Mouse (Mus musculus) midbrain, embryonic 16.5 days (tissue): Measurements from ENCODE around the gene Armc5. TPM values are rescaled to one million over a fixed set of nuclear protein-coding genes. Genes with fewer than 3 reads are reported as not detected.

Experiments
- ATAC-seq: fragments of 200-750 bp; cut with Nextera tagmentation; 2 replicates; pipeline ENCODE4 v1.8.0; 2017; ENCODE audit warnings: moderate TSS enrichment
- H3K27ac ChIP-seq: fragments of 300-500 bp; sonication (generic); 2 replicates; pipeline ENCODE4 v1.5.1; 2014; ENCODE audit warnings: mild to moderate bottlenecking, low read length, mixed read lengths
- H3K27me3 ChIP-seq: fragments of 300-500 bp; sonication (generic); 2 replicates; pipeline ENCODE4 v1.6.1; 2014; ENCODE audit warnings: low read depth, low read length, mixed read lengths; ENCODE audit not compliant: control insufficient read depth, insufficient read depth
- H3K36me3 ChIP-seq: fragments of 300-500 bp; sonication (generic); 2 replicates; pipeline ENCODE4 v1.6.1; 2014; ENCODE audit warnings: mild to moderate bottlenecking, low read length, moderate library complexity, mixed read lengths; ENCODE audit not compliant: control insufficient read depth, insufficient read depth
- H3K4me1 ChIP-seq: fragments of 300-500 bp; sonication (generic); 2 replicates; pipeline ENCODE4 v1.6.1; 2014; ENCODE audit warnings: mild to moderate bottlenecking, low read length, mixed read lengths; ENCODE audit not compliant: control insufficient read depth, insufficient read depth
- H3K4me2 ChIP-seq: fragments of 300-500 bp; sonication (generic); 2 replicates; pipeline ENCODE4 v1.6.1; 2014; ENCODE audit warnings: mild to moderate bottlenecking, low read length, mixed read lengths
- H3K4me3 ChIP-seq: fragments of 300-500 bp; sonication (generic); 2 replicates; pipeline ENCODE4 v1.5.1; 2014; ENCODE audit warnings: low read depth, mild to moderate bottlenecking, low read length, moderate library complexity, mixed read lengths
- H3K9ac ChIP-seq: fragments of 300-500 bp; sonication (generic); 2 replicates; pipeline ENCODE4 v1.6.1; 2014; ENCODE audit warnings: low read depth, low read length, mixed read lengths
- H3K9me3 ChIP-seq: fragments of 300-500 bp; sonication (generic); replicated peaks from 2 replicates; pipeline ENCODE4 v1.6.1; 2014; ENCODE audit warnings: mild to moderate bottlenecking, low read length, mixed read lengths; ENCODE audit not compliant: control insufficient read depth, poor library complexity, severe bottlenecking
- whole genome bisulfite sequencing: fragments of 180-500 bp; shearing (Covaris S2); extraction: QIAGEN DNeasy Blood & Tissue Kit; methylation state at CpG from one replicate; pipeline ENCODE4 v1.1.7; 2014; 5-methylcytosine and 5-hydroxymethylcytosine counted together
- polyA plus RNA-seq: library from polyadenylated mRNA; unstranded; fragments of >200 nt; fragmentation: Nextera tagmentation; extraction: Ambion mirVana; gene quantifications from 2 replicates; pipeline ENCODE4 v1.2.1, GENCODE M21; 2015

The Armc5 gene
- polyA plus RNA-seq, 1 experiment from 2014 or later = 12.4 TPM

GRCm38 (mm10) chr7:128242331-128242730, 5.2 kb downstream of the Armc5 start:
- no peaks in the 10 kb centered on the region for H3K9me3 ChIP-seq
- H3K4me1 ChIP-seq = peaks cover 22% of the 10 kb centered on the region
- H3K36me3 ChIP-seq = peaks cover 20% of the 10 kb centered on the region
- no peak overlapping the region for H3K27ac ChIP-seq
- no peak for ATAC-seq
- no peak overlapping the region for H3K4me3 ChIP-seq
- 95% methylated on average over 16 of the region's 16 CpGs for WGBS
- H3K27me3 ChIP-seq = no peaks in the 10 kb centered on the region
- H3K9ac ChIP-seq = no peak overlapping the region
- H3K4me2 ChIP-seq = no peak overlapping the region

DNA sequence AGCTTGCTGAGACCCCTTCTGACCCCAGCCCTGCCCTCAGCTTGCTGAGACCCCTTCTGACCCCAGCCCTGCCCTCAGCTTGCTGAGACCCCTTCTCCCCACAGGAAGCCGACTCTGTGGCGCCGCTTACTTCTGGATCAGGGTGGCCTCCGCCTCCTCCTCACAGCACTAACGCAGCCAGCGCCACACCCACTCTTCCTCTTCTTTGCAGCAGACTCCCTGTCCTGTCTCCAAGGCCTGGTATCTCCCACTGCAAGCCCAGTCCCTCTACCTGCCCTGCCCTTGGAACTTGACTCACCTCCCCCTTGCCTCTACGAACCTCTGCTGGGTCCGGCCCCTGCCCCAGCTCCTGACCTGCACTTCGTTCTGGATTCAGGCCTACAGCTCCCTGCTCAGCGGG, 6.8 kb downstream of the Armc5 start:
- Histone ChIP-seq H3K36me3 (peaks cover 20% of the 10 kb centered on the region), H3K27me3 (no peaks in the 10 kb centered on the region), H3K9ac (no peak overlapping the region), H3K4me2 (no peak overlapping the region), H3K4me1 (peaks cover 19% of the 10 kb centered on the region), H3K9me3 (no peaks in the 10 kb centered on the region), H3K27ac (no peak overlapping the region), H3K4me3 (no peak overlapping the region)
- WGBS = 46% methylated on average over 10 of the region's 10 CpGs
- no peak for ATAC-seq

DNA sequence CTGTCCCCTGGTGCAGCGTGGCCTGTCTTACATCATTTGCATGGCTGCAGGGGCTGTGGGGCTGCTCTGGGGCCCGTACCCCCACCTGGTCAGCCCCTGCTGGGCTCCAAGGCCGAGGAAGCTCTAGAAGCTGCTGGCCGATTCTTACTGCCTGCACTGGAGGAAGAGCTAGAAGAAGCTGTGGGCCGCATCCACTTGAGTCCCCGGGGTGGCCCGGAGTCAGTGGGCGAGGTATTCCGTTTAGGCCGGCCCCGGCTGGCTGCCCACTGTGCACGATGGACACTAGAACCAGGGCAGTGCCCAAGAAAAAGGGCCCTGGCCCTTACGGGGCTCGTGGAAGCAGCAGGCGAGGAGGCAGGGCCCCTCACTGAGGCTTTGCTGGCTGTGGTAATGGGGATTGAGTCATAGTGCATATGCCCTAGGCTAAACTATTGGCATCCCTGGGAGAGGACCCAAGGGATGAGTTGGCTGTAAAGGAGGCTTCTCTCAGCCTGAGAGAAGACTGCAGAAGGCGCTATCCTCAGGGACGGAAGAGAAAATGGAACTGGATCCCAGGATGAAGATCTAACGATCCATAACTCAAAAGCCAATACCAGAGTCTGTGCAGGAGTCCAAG, 7.4 kb downstream of the Armc5 start:
- Histone ChIP-seq H3K4me3 (no peak overlapping the region), H3K9ac (no peak overlapping the region), H3K27ac (no peak overlapping the region), H3K9me3 (no peaks in the 10 kb centered on the region), H3K4me2 (no peak overlapping the region), H3K4me1 (peaks cover 14% of the 10 kb centered on the region), H3K36me3 (peaks cover 20% of the 10 kb centered on the region), H3K27me3 (no peaks in the 10 kb centered on the region)
- 78% methylated on average over 18 of the region's 18 CpGs for WGBS
- no peak for ATAC-seq

- Histone ChIP-seq H3K4me3 (no peak overlapping the region), H3K27me3 (no peaks in the 10 kb centered on the region), H3K36me3 (peaks cover 16% of the 10 kb centered on the region), H3K4me1 (peaks cover 14% of the 10 kb centered on the region), H3K9ac (no peak overlapping the region), H3K9me3 (no peaks in the 10 kb centered on the region), H3K27ac (no peak overlapping the region), H3K4me2 (no peak overlapping the region)
- no peak for ATAC-seq
- 88% methylated on average over 4 of the region's 4 CpGs for WGBS
Observed at GRCm38 (mm10) chr7:128245547-128245946, 8.4 kb downstream of the Armc5 start.

DNA sequence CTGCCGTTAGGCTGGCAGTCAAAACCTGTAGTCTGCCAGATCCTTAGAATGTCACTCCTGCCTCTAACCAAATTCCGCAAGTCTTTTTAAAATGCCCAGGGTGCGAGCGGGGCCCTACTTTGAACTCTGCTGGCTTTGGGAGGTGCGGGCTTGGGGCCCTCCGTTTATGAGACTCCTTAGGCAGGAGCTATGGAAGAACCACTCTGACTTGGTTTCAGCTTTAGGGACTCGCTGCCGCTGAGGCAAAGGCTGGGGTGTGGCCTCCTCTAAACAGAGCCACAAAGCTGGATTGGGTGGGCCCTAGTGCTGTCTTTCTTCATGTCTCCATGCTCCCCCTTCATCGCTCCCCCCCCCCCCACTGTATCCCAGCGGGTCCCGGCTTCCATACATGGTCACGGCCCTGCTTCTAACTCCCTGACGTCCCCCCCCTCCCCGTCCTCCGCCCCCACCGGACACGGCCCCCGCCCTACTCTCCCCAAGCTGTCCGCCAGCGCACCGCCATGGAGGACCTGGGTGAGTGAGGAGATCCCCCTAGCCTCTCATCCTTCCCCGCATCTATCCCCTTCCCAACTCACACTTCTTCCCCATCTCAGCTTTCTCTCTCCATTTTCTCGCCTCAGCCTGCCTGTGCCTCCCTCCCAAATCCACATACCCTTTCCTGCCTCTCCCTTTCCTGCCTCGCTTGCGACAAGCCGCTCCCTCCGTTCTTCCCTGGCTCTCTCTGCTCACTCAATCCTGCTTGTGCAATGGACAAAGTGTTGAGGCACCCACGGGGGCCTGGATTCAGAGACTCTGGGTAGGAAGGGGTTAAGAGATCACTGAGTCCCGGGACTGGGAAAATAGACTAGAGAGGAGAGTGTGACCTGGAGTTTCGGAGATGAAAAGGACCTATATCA, 9.6 kb downstream of the Armc5 start, which contains the start of gene Tgfb1i1:
Gene Tgfb1i1 (plus strand): TSS at position 317 of the 896 bp plus-strand sequence.
- ATAC-seq = peak; percentile 61
- under 1% methylated on average over 26 of the region's 30 CpGs for WGBS
- peak within 1 kb of the TSS; percentile 64 for H3K4me2 ChIP-seq
- peaks cover 14% of the 10 kb centered on the region for H3K4me1 ChIP-seq
- H3K9me3 ChIP-seq = no peaks in the 10 kb centered on the region
- H3K4me3 ChIP-seq = peak within 1 kb of the TSS; percentile 44
- H3K27ac ChIP-seq = peak within 1 kb of the TSS; percentile 75
- H3K9ac ChIP-seq = peak within 1 kb of the TSS; percentile 68
- peaks cover 15% of the 10 kb centered on the region for H3K36me3 ChIP-seq
- 0 out of 2 replicates have a peak, but pooled peaks cover 3% of the 10 kb centered on the region for H3K27me3 ChIP-seq

- Histone ChIP-seq H3K27ac (peak overlapping the region; percentile 75), H3K4me3 (peak overlapping the region; percentile 44), H3K4me1 (peaks cover 17% of the 10 kb centered on the region), H3K36me3 (peaks cover 13% of the 10 kb centered on the region), H3K27me3 (0 out of 2 replicates have a peak, but pooled peaks cover 3% of the 10 kb centered on the region), H3K4me2 (peak overlapping the region; percentile 64), H3K9me3 (no peaks in the 10 kb centered on the region), H3K9ac (peak overlapping the region; percentile 68; the same call in 1 of the 2 replicates)
- WGBS = under 1% methylated on average over 13 of the region's 13 CpGs
- ATAC-seq = peak; percentile 72
Observed at GRCm38 (mm10) chr7:128247443-128247842, 10.3 kb downstream of the Armc5 start.

DNA sequence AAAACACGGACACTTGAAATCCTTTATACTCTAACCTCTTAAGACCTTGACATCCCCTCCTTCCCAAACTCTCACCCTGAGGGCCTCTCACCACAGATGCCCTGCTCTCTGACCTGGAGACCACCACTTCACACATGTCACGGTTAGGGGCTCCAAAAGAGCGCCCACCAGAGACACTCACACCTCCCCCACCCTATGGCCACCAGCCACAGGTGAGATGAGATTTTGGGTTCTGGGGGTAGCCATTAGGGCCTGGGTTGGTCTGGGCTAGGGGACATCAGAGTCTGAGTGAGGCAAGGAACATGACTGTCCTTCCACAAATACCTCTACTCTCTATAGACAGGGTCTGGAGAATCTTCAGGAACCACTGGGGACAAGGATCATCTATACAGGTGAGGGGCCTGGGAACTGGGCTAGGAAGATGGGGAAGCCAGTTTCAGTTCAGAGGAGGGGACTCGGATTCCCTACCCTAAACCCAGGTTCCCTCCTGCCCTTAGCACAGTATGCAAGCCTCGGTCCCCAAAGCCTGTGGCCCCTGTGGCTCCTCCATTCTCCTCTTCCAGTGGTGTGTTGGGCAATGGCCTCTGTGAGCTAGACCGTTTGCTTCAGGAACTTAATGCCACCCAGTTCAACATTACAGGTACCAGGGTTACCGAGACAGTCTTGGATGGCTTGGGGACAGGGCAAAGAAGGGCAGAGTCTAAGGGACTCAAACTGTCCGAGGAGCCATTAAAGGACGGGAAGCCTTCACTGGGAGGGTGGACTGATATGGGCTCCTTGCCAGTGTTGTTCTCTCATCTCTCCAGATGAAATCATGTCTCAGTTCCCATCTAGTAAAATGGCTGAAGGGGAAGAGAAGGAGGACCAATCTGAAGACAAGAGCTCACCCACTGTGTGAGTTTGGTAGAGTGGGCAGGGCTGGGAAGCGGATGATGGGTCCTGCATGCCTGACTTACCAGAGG, 11.2 kb downstream of the Armc5 start:
- H3K9ac ChIP-seq = no peak overlapping the region
- H3K9me3 ChIP-seq = no peaks in the 10 kb centered on the region
- H3K36me3 ChIP-seq = peaks cover 10% of the 10 kb centered on the region
- H3K4me3 ChIP-seq = no peak overlapping the region
- H3K4me2 ChIP-seq = peak overlapping the region; percentile 64; the same call in 1 of the 2 replicates
- H3K27me3 ChIP-seq = 0 out of 2 replicates have a peak, but pooled peaks cover 3% of the 10 kb centered on the region
- WGBS = 85% methylated on average over 10 of the region's 10 CpGs
- no peak overlapping the region for H3K27ac ChIP-seq
- H3K4me1 ChIP-seq = peaks cover 21% of the 10 kb centered on the region
- no peak for ATAC-seq

GRCm38 (mm10) chr7:128249998-128250397, 12.9 kb downstream of the Armc5 start:
- Histone ChIP-seq H3K27me3 (0 out of 2 replicates have a peak, but pooled peaks cover 3% of the 10 kb centered on the region), H3K4me1 (peaks cover 21% of the 10 kb centered on the region), H3K36me3 (peaks cover 1% of the 10 kb centered on the region; the same call in 1 of the 2 replicates), H3K4me3 (no peak overlapping the region), H3K9ac (no peak overlapping the region), H3K27ac (no peak overlapping the region), H3K4me2 (no peak overlapping the region), H3K9me3 (no peaks in the 10 kb centered on the region)
- WGBS = 88% methylated on average over 5 of the region's 5 CpGs
- no peak for ATAC-seq
